Mouse (Mus musculus) small intestine, adult 2 months (tissue): ENCODE data around the gene Six5. TPM values are rescaled to one million over a fixed set of nuclear protein-coding genes. Genes with fewer than 3 reads are reported as not detected.

Source experiments
- H3K27ac ChIP-seq: fragments of 200-500 bp; 2 replicates; pipeline ENCODE4 v1.5.1; 2012; ENCODE audit warnings: low read depth, low read length, control low read depth, inconsistent platforms; ENCODE audit not compliant: insufficient read depth
- H3K27me3 ChIP-seq: fragments of 200-500 bp; 2 replicates; pipeline ENCODE4 v1.6.1; 2012; ENCODE audit warnings: mild to moderate bottlenecking, moderate library complexity, low read length, inconsistent platforms; ENCODE audit not compliant: control insufficient read depth, insufficient read depth
- H3K36me3 ChIP-seq: fragments of 200-500 bp; 2 replicates; pipeline ENCODE4 v1.6.1; 2012; ENCODE audit warnings: mild to moderate bottlenecking, low read length, control low read depth, inconsistent platforms; ENCODE audit not compliant: control insufficient read depth, insufficient read depth
- H3K4me1 ChIP-seq: fragments of 200-500 bp; 2 replicates; pipeline ENCODE4 v1.6.1; 2012; ENCODE audit warnings: low read length, inconsistent platforms, mixed read lengths; ENCODE audit not compliant: control insufficient read depth, insufficient read depth, insufficient read length
- H3K4me3 ChIP-seq: fragments of 200-500 bp; 2 replicates; pipeline ENCODE4 v1.5.1; 2012; ENCODE audit warnings: low read depth, mild to moderate bottlenecking, control low read depth, inconsistent platforms, low read length, moderate library complexity
- CTCF ChIP-seq: fragments of 200-500 bp; IDR thresholded peaks from 2 replicates; pipeline ENCODE4 v1.5.1; 2012; ENCODE audit warnings: low read depth, mild to moderate bottlenecking, control low read depth, inconsistent platforms, low read length, moderate library complexity, mixed read lengths; ENCODE audit not compliant: insufficient replicate concordance, insufficient read length; ENCODE audit errors: extremely low read depth
- POLR2A ChIP-seq: fragments of 200-500 bp; IDR thresholded peaks from 2 replicates; pipeline ENCODE4 v1.6.1; 2012; ENCODE audit warnings: low read depth, mild to moderate bottlenecking, control low read depth, inconsistent platforms, low read length, moderate library complexity
- WGBS: fragments of 180-500 bp; shearing (Covaris S2); methylation state at CpG from one replicate; pipeline ENCODE4 v1.1.7; 2018; 5-methylcytosine and 5-hydroxymethylcytosine counted together
- polyA plus RNA-seq: library from polyadenylated mRNA; depleted of rRNA; stranded (reverse); fragments of >200 nt; gene quantifications from 2 replicates; pipeline ENCODE4 v1.2.3, GENCODE M21; 2012

Gene Six5
- polyA plus RNA-seq, 1 experiment = 14.1 TPM

DNA sequence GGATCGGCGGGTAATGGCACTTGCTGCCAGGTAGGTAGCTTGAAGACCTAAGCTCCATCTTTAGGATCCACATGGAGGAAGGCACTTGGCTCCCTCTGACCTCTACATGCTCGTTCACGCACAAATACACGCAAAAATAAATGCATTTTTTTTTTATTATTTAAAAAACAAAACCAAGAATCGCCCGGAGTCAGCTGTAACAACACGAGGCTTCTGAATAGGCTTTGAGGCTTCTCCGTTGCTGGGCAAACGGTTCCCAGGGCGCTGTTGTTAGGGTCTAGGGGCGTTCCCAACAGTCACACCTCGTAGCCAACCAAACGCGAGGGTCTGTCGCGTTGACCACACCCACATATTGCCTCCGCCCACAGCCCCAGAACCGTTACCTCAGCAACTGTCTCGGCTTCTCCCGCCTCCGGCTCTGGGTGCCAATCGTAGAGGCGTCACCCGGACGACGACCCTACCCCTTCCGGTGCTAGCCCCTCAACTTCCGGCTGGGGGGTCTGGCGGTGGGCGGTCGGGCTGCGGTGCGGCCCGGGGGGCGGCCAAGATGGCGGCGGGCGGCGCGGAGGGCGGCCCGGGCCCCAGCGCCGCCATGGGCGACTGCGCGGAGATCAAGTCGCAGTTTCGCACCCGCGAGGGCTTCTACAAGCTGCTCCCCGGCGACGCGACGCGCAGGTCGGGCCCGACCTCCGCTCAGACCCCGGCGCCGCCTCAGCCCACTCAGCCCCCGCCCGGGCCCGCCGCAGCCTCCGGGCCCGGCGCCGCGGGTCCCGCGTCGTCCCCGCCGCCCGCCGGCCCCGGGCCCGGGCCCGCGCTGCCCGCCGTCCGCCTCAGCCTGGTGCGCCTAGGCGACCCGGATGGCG, 18.4 kb upstream of the Six5 start, which contains the start of gene Dmwd:
Gene Dmwd (plus strand): TSS at position 505 of the 863 bp plus-strand sequence.
- Histone ChIP-seq H3K27ac (no peak within 1 kb of the TSS), H3K36me3 (no peaks in the 10 kb centered on the region), H3K4me3 (peak within 1 kb of the TSS; percentile 62), H3K4me1 (peaks cover 10% of the 10 kb centered on the region), H3K27me3 (peaks cover 6% of the 10 kb centered on the region; the same call in 1 of the 2 replicates)
- under 1% methylated on average over 84 of the region's 91 CpGs for WGBS
- TF ChIP-seq CTCF (no peak), POLR2A (no peak)

DNA sequence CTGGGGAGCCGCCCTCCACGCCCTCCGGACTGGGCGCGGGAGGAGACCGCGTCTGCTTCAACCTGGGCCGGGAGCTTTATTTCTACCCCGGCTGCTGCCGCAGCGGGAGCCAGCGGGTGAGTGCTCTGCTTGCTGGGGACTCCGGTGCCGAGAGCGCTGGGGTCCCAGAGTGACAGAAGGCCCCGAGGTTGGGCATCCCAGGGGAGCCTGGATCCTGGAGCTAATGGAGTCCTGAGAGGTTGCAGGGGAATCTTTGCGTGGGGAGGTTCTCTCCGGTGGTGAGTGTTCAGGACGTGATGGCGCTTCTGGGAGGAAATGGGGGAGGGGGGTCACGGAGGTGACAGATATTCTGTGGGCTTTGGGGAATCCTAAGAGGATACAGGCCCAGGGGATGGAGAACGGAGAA, 17.8 kb upstream of the Six5 start:
- no peak for TF ChIP-seq CTCF
- TF ChIP-seq POLR2A = no peak
- no peaks in the 10 kb centered on the region for H3K36me3 ChIP-seq
- peaks cover 10% of the 10 kb centered on the region for H3K4me1 ChIP-seq
- no peak overlapping the region for H3K27ac ChIP-seq
- peaks cover 6% of the 10 kb centered on the region; the same call in 1 of the 2 replicates for H3K27me3 ChIP-seq
- H3K4me3 ChIP-seq = peak overlapping the region; percentile 62
- WGBS = 5% methylated on average over 22 of the region's 22 CpGs

DNA sequence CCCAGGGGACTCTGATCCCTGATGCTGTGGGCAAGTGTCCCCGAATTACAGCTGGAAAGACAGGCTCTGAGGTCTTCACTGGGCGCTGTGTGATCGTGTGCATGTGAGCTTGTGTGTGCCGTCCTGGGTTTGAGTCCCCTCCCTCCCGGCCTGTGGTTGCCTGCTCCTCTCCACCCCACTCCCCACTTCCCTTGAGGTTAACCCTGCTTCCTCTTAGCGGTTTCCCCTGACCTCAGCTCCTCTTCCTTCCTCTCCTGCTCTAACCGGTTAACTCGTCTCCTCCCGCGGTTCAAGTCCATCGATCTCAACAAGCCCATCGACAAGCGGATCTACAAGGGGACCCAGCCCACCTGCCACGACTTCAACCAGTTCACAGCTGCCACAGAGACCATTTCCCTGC, 16.6 kb upstream of the Six5 start:
- TF ChIP-seq POLR2A (no peak), CTCF (no peak)
- Histone ChIP-seq H3K27me3 (peaks cover 6% of the 10 kb centered on the region), H3K36me3 (no peaks in the 10 kb centered on the region), H3K27ac (no peak overlapping the region), H3K4me1 (peaks cover 10% of the 10 kb centered on the region), H3K4me3 (no peak overlapping the region)
- WGBS = 84% methylated on average over 14 of the region's 14 CpGs

DNA sequence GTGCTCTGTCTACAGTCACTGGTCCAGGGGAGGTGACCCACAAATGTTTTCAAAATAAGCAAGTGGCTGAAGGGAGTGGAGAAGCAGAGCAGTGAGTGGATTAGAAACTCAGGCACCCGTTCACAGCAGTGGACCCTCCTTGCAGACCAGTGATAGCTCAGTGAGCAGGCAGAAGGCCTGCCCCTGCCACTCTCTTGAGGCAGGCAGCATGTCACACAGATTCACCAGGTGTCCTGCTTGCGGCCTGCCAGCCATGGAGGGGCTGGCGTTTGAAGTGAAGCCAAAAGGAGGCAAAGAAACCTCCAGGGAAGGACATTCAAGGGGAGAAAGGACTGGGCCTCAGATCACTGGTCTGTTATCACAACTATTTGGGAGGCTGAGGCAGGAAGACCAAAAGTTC, 15.7 kb upstream of the Six5 start:
- WGBS = 89% methylated on average over 3 of the region's 3 CpGs
- Histone ChIP-seq H3K27me3 (peaks cover 6% of the 10 kb centered on the region), H3K4me3 (no peak overlapping the region), H3K27ac (no peak overlapping the region), H3K4me1 (peaks cover 10% of the 10 kb centered on the region), H3K36me3 (no peaks in the 10 kb centered on the region)
- TF ChIP-seq POLR2A = no peak

DNA sequence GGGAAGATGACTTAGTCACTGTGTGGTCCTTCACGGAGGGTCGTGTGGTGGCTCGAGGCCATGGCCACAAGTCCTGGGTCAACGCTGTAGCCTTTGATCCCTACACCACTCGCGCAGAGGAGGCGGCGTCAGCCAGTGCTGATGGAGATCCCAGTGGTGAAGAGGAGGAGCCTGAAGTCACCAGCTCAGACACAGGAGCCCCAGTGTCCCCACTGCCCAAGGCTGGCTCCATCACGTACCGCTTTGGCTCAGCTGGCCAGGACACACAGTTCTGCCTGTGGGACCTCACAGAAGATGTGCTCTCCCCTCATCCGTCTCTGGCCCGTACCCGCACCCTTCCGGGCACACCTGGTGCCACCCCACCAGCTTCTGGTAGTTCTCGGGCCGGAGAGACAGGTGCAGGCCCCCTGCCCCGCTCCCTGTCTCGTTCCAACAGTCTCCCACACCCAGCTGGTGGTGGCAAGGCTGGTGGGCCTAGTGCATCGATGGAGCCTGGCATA, 13.9 kb upstream of the Six5 start:
- WGBS = 92% methylated on average over 19 of the region's 19 CpGs
- H3K27me3 ChIP-seq = peaks cover 6% of the 10 kb centered on the region
- peaks cover 19% of the 10 kb centered on the region for H3K4me1 ChIP-seq
- TF ChIP-seq CTCF (no peak), POLR2A (no peak)
- H3K27ac ChIP-seq = no peak overlapping the region
- no peak overlapping the region for H3K4me3 ChIP-seq
- no peaks in the 10 kb centered on the region for H3K36me3 ChIP-seq

DNA sequence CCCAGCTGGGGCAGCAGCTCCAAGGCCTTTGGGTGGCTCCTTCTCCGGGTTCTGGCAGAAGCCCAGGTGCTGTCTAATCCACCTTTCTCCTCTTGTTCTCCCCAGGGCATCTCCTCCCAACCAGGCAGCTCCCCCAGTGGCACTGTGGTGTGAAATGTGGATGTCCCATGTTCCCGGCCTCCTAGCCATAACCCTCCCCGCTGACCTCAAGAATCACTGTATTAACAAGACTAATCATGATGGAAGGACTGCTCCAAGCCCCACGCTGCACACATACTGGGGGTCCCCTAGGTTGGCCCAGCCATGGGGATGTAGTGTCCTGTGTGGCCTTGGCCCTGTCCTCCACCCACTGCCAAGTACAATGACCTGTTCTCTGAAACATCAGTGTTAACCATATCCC, 12.2 kb upstream of the Six5 start:
- peaks cover 18% of the 10 kb centered on the region for H3K4me1 ChIP-seq
- peak overlapping the region; percentile 9; the same call in 1 of the 2 replicates for H3K27ac ChIP-seq

DNA sequence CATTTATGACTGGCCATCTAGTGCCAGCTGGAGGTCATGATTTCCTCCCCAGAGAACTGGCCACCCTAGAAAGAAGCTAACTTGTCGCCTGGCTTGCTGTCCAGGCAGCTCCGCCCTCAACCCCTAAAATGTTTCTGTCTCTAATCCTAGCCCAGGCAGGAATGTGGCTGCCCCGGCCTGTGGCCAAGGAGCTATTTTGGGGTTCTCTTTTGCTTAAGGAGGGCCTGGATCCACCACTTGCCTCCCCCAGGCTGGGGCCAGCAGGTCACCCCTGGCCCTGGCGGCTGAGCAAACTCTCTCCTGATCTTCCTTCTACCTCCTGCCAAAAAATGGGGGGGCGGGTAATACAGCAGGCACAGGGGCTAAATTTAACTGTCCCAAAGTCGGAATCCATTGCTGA, 11.3 kb upstream of the Six5 start:
- Histone ChIP-seq H3K4me1 (peaks cover 17% of the 10 kb centered on the region), H3K27me3 (no peaks in the 10 kb centered on the region; the same call in 1 of the 2 replicates), H3K36me3 (no peaks in the 10 kb centered on the region), H3K4me3 (no peak overlapping the region), H3K27ac (0 out of 2 replicates have a peak overlapping the region, but pooled peaks have one; percentile 34)
- TF ChIP-seq POLR2A (no peak), CTCF (no peak)
- WGBS = 38% methylated on average over 6 of the region's 6 CpGs

More for the DNA sequence above, 12.2 kb upstream of the Six5 start:
- TF ChIP-seq POLR2A = no peak
- TF ChIP-seq CTCF = no peak
- Histone ChIP-seq H3K27me3 (no peaks in the 10 kb centered on the region; the same call in 1 of the 2 replicates), H3K36me3 (no peaks in the 10 kb centered on the region), H3K4me3 (no peak overlapping the region)
- 74% methylated on average over 4 of the region's 4 CpGs for WGBS
